Mouse (Mus musculus) fibroblast of lung, adult 2 months (primary cell): ENCODE measurements around the gene Irs4.

ENCODE experiments used
- DNase-seq: peaks from one replicate; pipeline ENCODE4 v3.0.0-alpha.2; 2011; ENCODE audit warnings: low read depth

Gene Irs4

GRCm38 (mm10) chrX:141724937-141725918 lies at the start of gene Irs4:
Irs4 (minus strand) TSS chrX:141725263.
- no peak for DNase-seq

- no peak for DNase-seq
Measured at GRCm38 (mm10) chrX:141750360-141750759, 25.3 kb upstream of the Irs4 start.

GRCm38 (mm10) chrX:141729570-141729969 lies 4.5 kb upstream of the Irs4 start:
- no peak for DNase-seq

GRCm38 (mm10) chrX:141724391-141724891 lies 622 bp downstream of the Irs4 start:
- no peak for DNase-seq

GRCm38 (mm10) chrX:141723936-141724335 lies 1.1 kb downstream of the Irs4 start:
- DNase-seq, result no peak

DNA sequence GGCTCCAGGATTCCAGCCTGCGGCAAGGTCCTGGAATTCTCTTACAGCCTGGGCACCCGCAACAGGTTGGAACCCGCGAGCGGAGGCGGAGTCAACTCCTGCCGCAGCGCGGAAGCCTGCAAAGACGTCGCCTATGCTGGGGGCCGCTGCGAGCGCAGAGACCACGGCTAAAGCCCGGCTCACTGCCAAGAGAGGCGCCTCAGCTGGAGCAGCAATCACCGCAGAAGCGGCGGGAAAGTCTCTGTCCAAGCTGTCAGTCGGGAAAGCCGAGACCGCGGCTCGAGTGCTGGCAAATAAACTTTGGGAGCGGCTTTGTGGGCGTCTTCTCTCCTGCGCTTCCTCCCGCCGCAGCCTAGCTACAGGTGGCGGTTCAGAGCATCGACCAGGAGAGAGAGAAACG lies 3.3 kb downstream of the Irs4 start:
- DNase-seq, result no peak
